Comparison of ENCODE assay signal across 8 mouse cellular contexts in genomic region chr12:85280105-85280844, GRCm38 (mm10). TPM values are rescaled to one million over a fixed set of nuclear protein-coding genes. Genes with fewer than 3 reads are reported as not detected.
DNase-seq lines count a peak whose midpoint lies in the region; ATAC-seq lines count a peak whose summit lies in the region.

No protein-coding gene starts in this region.

- peak overlapping the region; percentile 89 for H3K9ac ChIP-seq in hindbrain, embryonic 16.5 days (ENCODE audit: low read depth, low read length)

- H3K79me2 ChIP-seq in macrophage (ENCODE audit: inconsistent target): no peaks in the 10 kb centered on the region

- no peaks in the 10 kb centered on the region for H3K27me3 ChIP-seq in hindbrain, embryonic 16.5 days (replicated peaks; ENCODE audit: control insufficient read depth, insufficient read depth, low read length)

- peak overlapping the region; percentile 85 for H3K4me3 ChIP-seq in hindbrain, embryonic 16.5 days (ENCODE audit: low read length)
- peak overlapping the region; percentile 96 for H3K4me3 ChIP-seq in macrophage (ENCODE audit: inconsistent target)

- H3K4me2 ChIP-seq in hindbrain, embryonic 16.5 days (ENCODE audit: low read length): peak overlapping the region; percentile 95

- peak; percentile 99 for ATAC-seq in hindbrain, embryonic 16.5 days

- peak; percentile 96 for DNase-seq in T-cell, adult 2 months (ENCODE audit: low spot score)
- peak; percentile 97 to 100 for DNase-seq in cerebellum, postnatal 36 days
- DNase-seq in gastrocnemius, adult 18-20 months (ENCODE audit: low spot score): peak; percentile 99
- DNase-seq in left cerebral cortex, adult 18-20 months (ENCODE audit: low spot score in 2 of 2): peak; percentile 97 to 98
- peak; percentile 96 for DNase-seq in right cerebral cortex, adult 18-20 months
- DNase-seq in urinary bladder, postnatal 10 days (ENCODE audit: low spot score): peak; percentile 85

- H3K9me3 ChIP-seq in hindbrain, embryonic 16.5 days (ENCODE audit: control insufficient read depth, low read length): no peaks in the 10 kb centered on the region

- H3K36me3 ChIP-seq in hindbrain, embryonic 16.5 days (ENCODE audit: control insufficient read depth, insufficient read depth, low read length): no peaks in the 10 kb centered on the region
- no peaks in the 10 kb centered on the region for H3K36me3 ChIP-seq in macrophage (ENCODE audit: inconsistent target)

- H3K4me1 ChIP-seq in hindbrain, embryonic 16.5 days (ENCODE audit: control insufficient read depth, insufficient read depth, low read depth, low read length): peaks cover 6% of the 10 kb centered on the region

- H3K27ac ChIP-seq in hindbrain, embryonic 16.5 days (ENCODE audit: low read depth, low read length): peak overlapping the region; percentile 82
- peak overlapping the region; percentile 64 for H3K27ac ChIP-seq in macrophage

- WGBS in hindbrain, embryonic 16.5 days: 0% methylated on average over 31 of the region's 31 CpGs
- WGBS in macrophage (ENCODE audit: missing documents): under 1% methylated on average over 31 of the region's 31 CpGs

RNA-seq across cellular contexts. Expression of gene Acyp1, which starts 8.0 kb away (rescaled TPM):
- 10 to 100 TPM; 47.9 to 54.1 TPM for total RNA-seq in gastrocnemius, adult 18-20 months (2021)
- polyA plus RNA-seq in hindbrain, embryonic 16.5 days (2015; fragmentation: Nextera tagmentation; extraction: Ambion mirVana): 47.1 and 58.4 TPM in 2 replicates
- total RNA-seq in left cerebral cortex, adult 18-20 months (2021): 10 to 100 TPM; 33.2 to 36.4 TPM
- total RNA-seq in macrophage (2018; cell fraction: chromatin; rRNA removed): 10 to 100 TPM in 1 of 26 experiments, 1 to 10 TPM in 14, not detected in 11; 1.5 to 10.6 (median 4.8) TPM
- 10 to 100 TPM in 19 of 26 experiments, 1 to 10 TPM in 7; 7.7 to 20.3 (median 12.9) TPM for total RNA-seq in macrophage (2018; cell fraction: cytosol; rRNA removed)
- 1 to 10 TPM in 24 of 26 experiments, not detected in 2; 1.2 to 9.1 (median 3.0) TPM for total RNA-seq in macrophage (2018; cell fraction: nucleus; rRNA removed)
- polyA plus RNA-seq in macrophage (2018): 16.2 to 19.5 TPM (median 17.8 TPM) in 3 replicates

RNA-seq across cellular contexts. Expression of gene Zc2hc1c, which starts 8.1 kb away (rescaled TPM):
- total RNA-seq in gastrocnemius, adult 18-20 months (2021): 1 to 10 TPM; 1.7 to 1.8 TPM
- polyA plus RNA-seq in hindbrain, embryonic 16.5 days (2015; fragmentation: Nextera tagmentation; extraction: Ambion mirVana): 1.7 and 1.8 TPM in 2 replicates
- 1 to 10 TPM; 2.3 to 2.8 TPM for total RNA-seq in left cerebral cortex, adult 18-20 months (2021)
- not detected for total RNA-seq in macrophage (2018; cell fraction: chromatin; rRNA removed)
- total RNA-seq in macrophage (2018; cell fraction: cytosol; rRNA removed): not detected
- not detected for total RNA-seq in macrophage (2018; cell fraction: nucleus; rRNA removed)
- not detected in 3 replicates for polyA plus RNA-seq in macrophage (2018)

RNA-seq across cellular contexts. Expression of gene Mlh3, which starts 9.9 kb away (rescaled TPM):
- total RNA-seq in gastrocnemius, adult 18-20 months (2021): 10 to 100 TPM; 10.4 to 10.7 TPM
- polyA plus RNA-seq in hindbrain, embryonic 16.5 days (2015; fragmentation: Nextera tagmentation; extraction: Ambion mirVana): 7.6 and 8.7 TPM in 2 replicates
- total RNA-seq in left cerebral cortex, adult 18-20 months (2021): 10 to 100 TPM; 17.5 TPM
- 10 to 100 TPM in 19 of 26 experiments, 1 to 10 TPM in 7; 2.6 to 40.1 (median 21.7) TPM for total RNA-seq in macrophage (2018; cell fraction: chromatin; rRNA removed)
- total RNA-seq in macrophage (2018; cell fraction: cytosol; rRNA removed): 10 to 100 TPM in 1 of 26 experiments, 1 to 10 TPM in 25; 2.8 to 10.7 (median 8.5) TPM
- total RNA-seq in macrophage (2018; cell fraction: nucleus; rRNA removed): 10 to 100 TPM in 16 of 26 experiments, 1 to 10 TPM in 10; 3.4 to 30.5 (median 14.7) TPM
- polyA plus RNA-seq in macrophage (2018): 6.8 to 8.1 TPM (median 7.4 TPM) in 3 replicates

RNA-seq across cellular contexts. Expression of gene Nek9, which starts 58.9 kb away (rescaled TPM):
- total RNA-seq in gastrocnemius, adult 18-20 months (2021): 100 to 1,000 TPM; 107 to 116 TPM
- 9.9 and 13.7 TPM in 2 replicates for polyA plus RNA-seq in hindbrain, embryonic 16.5 days (2015; fragmentation: Nextera tagmentation; extraction: Ambion mirVana)
- 10 to 100 TPM; 35.7 to 36.3 TPM for total RNA-seq in left cerebral cortex, adult 18-20 months (2021)
- total RNA-seq in macrophage (2018; cell fraction: chromatin; rRNA removed): 100 to 1,000 TPM in 7 of 26 experiments, 10 to 100 TPM in 19; 60.5 to 127 (median 89.8) TPM
- 10 to 100 TPM; 44.3 to 72.9 (median 60.3) TPM for total RNA-seq in macrophage (2018; cell fraction: cytosol; rRNA removed)
- 10 to 100 TPM; 50.0 to 95.0 (median 69.6) TPM for total RNA-seq in macrophage (2018; cell fraction: nucleus; rRNA removed)
- polyA plus RNA-seq in macrophage (2018): 40.7 to 65.1 TPM (median 55.7 TPM) in 3 replicates

Comparison
In these comparisons a context has a peak if more than half of its experiments do, and no peak if none do; other contexts are left out.
1. Peak in every context shown above with its lines: DNase-seq, ATAC-seq, H3K4me3 ChIP-seq and H3K27ac ChIP-seq.